Mouse (Mus musculus) neutrophil, adult 5-6 weeks (primary cell): ENCODE data around the gene Dhx30. TPM values are rescaled to one million over a fixed set of nuclear protein-coding genes. Genes with fewer than 3 reads are reported as not detected.
"Not testable (repeated sequence)": the region's sequence is repeated elsewhere in the genome, so short reads cannot be mapped to it uniquely, and the experiment has no call there.

Experiments used
- ATAC-seq: fragments of 151-379, 151-347 bp; 2 replicates; pipeline ENCODE4 v1.8.0; 2017; ENCODE audit warnings: mild to moderate bottlenecking, moderate TSS enrichment; ENCODE audit not compliant: insufficient number of reproducible peaks, poor library complexity, low FRiP score, severe bottlenecking; ENCODE audit errors: extremely low read depth
- total RNA-seq: library from RNA; stranded (forward); fragments of 200-1000 nt; gene quantifications from 2 replicates; pipeline ENCODE4 v1.2.3, GENCODE M21; 2017

Gene Dhx30
- total RNA-seq: 45.9 and 54.4 TPM in 2 replicates

GRCm38 (mm10) chr9:110117779-110118139 is at the start of gene Dhx30:
Dhx30 (minus strand) TSS chr9:110117830.
- no peak for ATAC-seq

- ATAC-seq: no peak
Observed at GRCm38 (mm10) chr9:110163071-110163470, 45.4 kb upstream of the Dhx30 start.

GRCm38 (mm10) chr9:110162441-110162840 is 44.8 kb upstream of the Dhx30 start:
- no peak for ATAC-seq

GRCm38 (mm10) chr9:110160486-110160885 is 42.9 kb upstream of the Dhx30 start:
- not testable (repeated sequence) for ATAC-seq

GRCm38 (mm10) chr9:110159036-110159435 is 41.4 kb upstream of the Dhx30 start:
- no peak for ATAC-seq

- no peak for ATAC-seq
Observed at GRCm38 (mm10) chr9:110148598-110148997, 31.0 kb upstream of the Dhx30 start.

- no peak for ATAC-seq
Observed at GRCm38 (mm10) chr9:110142097-110142496, 24.5 kb upstream of the Dhx30 start.

- no peak for ATAC-seq
Observed at GRCm38 (mm10) chr9:110139119-110139518, 21.5 kb upstream of the Dhx30 start.

GRCm38 (mm10) chr9:110134176-110134575 is 16.5 kb upstream of the Dhx30 start:
- ATAC-seq: no peak

- ATAC-seq: no peak
Observed at GRCm38 (mm10) chr9:110132921-110133320, 15.3 kb upstream of the Dhx30 start.

- peak; percentile 6; the same call in 1 of the 2 replicates for ATAC-seq
Observed at GRCm38 (mm10) chr9:110132201-110132605, 14.6 kb upstream of the Dhx30 start.

GRCm38 (mm10) chr9:110131525-110132197 is 14.0 kb upstream of the Dhx30 start:
- ATAC-seq: peak; percentile 98

GRCm38 (mm10) chr9:110130896-110131524 is 13.4 kb upstream of the Dhx30 start:
- no peak for ATAC-seq

GRCm38 (mm10) chr9:110124008-110124540 is 6.4 kb upstream of the Dhx30 start:
- not testable (repeated sequence) for ATAC-seq

- no peak for ATAC-seq
Observed at GRCm38 (mm10) chr9:110123322-110123721, 5.7 kb upstream of the Dhx30 start.

- ATAC-seq: no peak
Observed at GRCm38 (mm10) chr9:110121424-110121823, 3.8 kb upstream of the Dhx30 start.

GRCm38 (mm10) chr9:110118249-110118648 is 619 bp upstream of the Dhx30 start:
- ATAC-seq: no peak

GRCm38 (mm10) chr9:110116977-110117778 is 452 bp downstream of the Dhx30 start, which contains the start of gene Smarcc1:
Smarcc1 (plus strand) TSS chr9:110117708.
- ATAC-seq: peak; percentile 86

GRCm38 (mm10) chr9:110116353-110116976 is 1.2 kb downstream of the Dhx30 start:
- no peak; the same call in 1 of the 2 replicates for ATAC-seq
